Mouse (Mus musculus) cerebellum, postnatal 4 days (tissue): ENCODE data around the gene Olfr1009.
"Not testable (repeated sequence)": the region's sequence is repeated elsewhere in the genome, so short reads cannot be mapped to it uniquely, and the experiment has no call there.

Source experiments
- DNase-seq, 2 experiments: peaks; one replicate each; pipeline ENCODE4 v3.0.0; 2022; ENCODE audit warnings: low spot score in 2 of 2, mixed read lengths in 1 of 2

Olfr1009 gene

GRCm38 (mm10) chr2:85715119-85715518, at the start of gene Olfr1009:
Olfr1009 (plus strand) TSS chr2:85715419.
- DNase-seq = no peak

- DNase-seq = no peak
Observed at GRCm38 (mm10) chr2:85678667-85679066, 36.6 kb upstream of the Olfr1009 start, which contains the start of gene Olfr1006. Olfr1006 (minus strand) TSS chr2:85678767.

- no peak for DNase-seq
Observed at GRCm38 (mm10) chr2:85689131-85689530, 26.1 kb upstream of the Olfr1009 start, which contains the start of gene Olfr1008. Olfr1008 (plus strand) TSS chr2:85689431.

- DNase-seq = not testable (repeated sequence)
Observed at GRCm38 (mm10) chr2:85710680-85711079, 4.5 kb upstream of the Olfr1009 start.

- DNase-seq = no peak
Observed at GRCm38 (mm10) chr2:85711159-85711558, 4.1 kb upstream of the Olfr1009 start.

- DNase-seq = peak in 1 of 2 experiments; percentile 8
Observed at GRCm38 (mm10) chr2:85725793-85726192, 10.6 kb downstream of the Olfr1009 start.

- no peak for DNase-seq
Observed at GRCm38 (mm10) chr2:85753822-85754221, 38.6 kb downstream of the Olfr1009 start.

GRCm38 (mm10) chr2:85762666-85763065, 47.4 kb downstream of the Olfr1009 start, which contains the start of gene Olfr1012:
Olfr1012 (minus strand) TSS chr2:85762766.
- no peak for DNase-seq

- no peak for DNase-seq
Observed at GRCm38 (mm10) chr2:85766798-85767197, 51.6 kb downstream of the Olfr1009 start, which contains the start of gene Olfr1013. Olfr1013 (plus strand) TSS chr2:85767098.

- DNase-seq = no peak
Observed at GRCm38 (mm10) chr2:85772413-85772812, 57.2 kb downstream of the Olfr1009 start, which contains the start of gene Olfr1014. Olfr1014 (plus strand) TSS chr2:85772713.
